Mouse (Mus musculus) layer of hippocampus, adult 2 months (tissue): ENCODE results near the gene Men1. TPM values are rescaled to one million over a fixed set of nuclear protein-coding genes. Genes with fewer than 3 reads are reported as not detected.
"Not testable (repeated sequence)": the region's sequence is repeated elsewhere in the genome, so short reads cannot be mapped to it uniquely, and the experiment has no call there.

Experiments used
- DNase-seq, 2 experiments: peaks; one replicate each; pipeline ENCODE4 v3.0.0; 2022; ENCODE audit warnings: low spot score in 2 of 2
- H3K27ac ChIP-seq: fragments of 200-600 bp; 2 replicates; pipeline ENCODE4 v1.8.1; 2022
- H3K4me3 ChIP-seq: fragments of 200-600 bp; 2 replicates; pipeline ENCODE4 v1.8.1; 2022; ENCODE audit warnings: mild to moderate bottlenecking
- CTCF ChIP-seq: fragments of 200-600 bp; conservative IDR thresholded peaks from 2 replicates; pipeline ENCODE4 v1.8.1; 2022; ENCODE audit warnings: antibody characterized with exemption, mild to moderate bottlenecking, moderate library complexity
- total RNA-seq, 2 experiments: library from RNA; stranded (reverse); gene quantifications; 2 replicates each; pipeline ENCODE4 v1.2.3; 2021

The Men1 gene
- total RNA-seq, 2 experiments from 2014 or later: 63.3 to 72.1 TPM

- no peak for DNase-seq
- Histone ChIP-seq H3K4me3 (no peak overlapping the region), H3K27ac (peak overlapping the region; percentile 36; the same call in 1 of the 2 replicates)
- TF ChIP-seq CTCF: no peak
Measured at GRCm38 (mm10) chr19:6307733-6308531, 26.8 kb upstream of the Men1 start.

DNA sequence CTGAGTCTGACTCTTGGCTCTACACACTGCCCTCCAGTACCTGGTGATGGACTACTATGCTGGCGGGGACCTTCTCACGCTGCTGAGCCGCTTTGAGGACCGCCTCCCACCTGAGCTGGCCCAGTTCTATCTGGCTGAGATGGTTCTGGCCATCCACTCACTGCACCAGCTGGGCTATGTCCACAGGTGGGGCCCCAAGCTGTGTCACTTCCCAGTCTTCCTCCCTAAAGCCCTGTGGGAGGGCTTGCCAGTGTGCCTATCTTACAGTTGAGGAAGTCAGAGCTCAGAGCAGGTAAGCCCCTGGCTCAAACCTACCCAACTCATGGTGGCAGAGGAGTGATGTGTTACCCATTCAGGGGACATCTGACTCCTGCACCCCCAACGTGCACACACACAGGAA is 24.6 kb upstream of the Men1 start:
- no peak for TF ChIP-seq CTCF
- no peak for DNase-seq
- H3K4me3 ChIP-seq: no peak overlapping the region
- no peak overlapping the region for H3K27ac ChIP-seq

- not testable (repeated sequence) for DNase-seq, H3K4me3 ChIP-seq
Measured at GRCm38 (mm10) chr19:6311783-6312182, 23.0 kb upstream of the Men1 start.

GRCm38 (mm10) chr19:6313796-6314195 is 21.0 kb upstream of the Men1 start:
- no peak overlapping the region for H3K27ac ChIP-seq
- no peak for TF ChIP-seq CTCF
- no peak overlapping the region for H3K4me3 ChIP-seq
- no peak for DNase-seq

More at GRCm38 (mm10) chr19:6311783-6312182, 23.0 kb upstream of the Men1 start:
- not testable (repeated sequence) for H3K27ac ChIP-seq

DNA sequence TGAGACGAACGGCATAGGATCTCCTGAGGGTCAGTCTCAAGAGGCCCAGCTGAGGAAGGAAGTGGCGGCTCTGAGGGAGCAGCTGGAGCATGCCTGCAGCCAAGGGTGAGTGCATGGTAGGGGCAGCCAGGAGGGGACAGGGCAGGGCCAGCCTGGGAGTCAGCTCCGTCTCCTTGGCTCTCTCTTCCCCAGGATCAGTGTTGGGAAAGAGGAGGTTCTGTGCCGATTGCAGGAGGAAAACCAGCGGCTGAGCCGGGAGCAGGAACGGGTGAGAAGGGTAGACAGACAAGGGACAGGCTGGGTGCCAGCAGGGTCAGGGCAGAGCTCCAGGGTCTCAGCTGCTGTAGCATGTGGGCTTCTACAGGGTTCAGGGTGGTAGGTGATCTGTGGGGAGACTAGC is 20.3 kb upstream of the Men1 start:
- DNase-seq: no peak
- H3K27ac ChIP-seq: no peak overlapping the region
- no peak for TF ChIP-seq CTCF
- H3K4me3 ChIP-seq: no peak overlapping the region

- TF ChIP-seq CTCF: no peak
- DNase-seq: no peak
- H3K4me3 ChIP-seq: no peak overlapping the region
- H3K27ac ChIP-seq: no peak overlapping the region
Measured at GRCm38 (mm10) chr19:6315573-6315972, 19.2 kb upstream of the Men1 start.

- DNase-seq: no peak
Measured at GRCm38 (mm10) chr19:6318145-6318544, 16.6 kb upstream of the Men1 start.

GRCm38 (mm10) chr19:6321358-6321757 is 13.4 kb upstream of the Men1 start:
- H3K4me3 ChIP-seq: no peak overlapping the region
- TF ChIP-seq CTCF: no peak
- H3K27ac ChIP-seq: no peak overlapping the region
- no peak for DNase-seq

More at GRCm38 (mm10) chr19:6318145-6318544, 16.6 kb upstream of the Men1 start:
- no peak overlapping the region for H3K4me3 ChIP-seq
- TF ChIP-seq CTCF: no peak
- no peak overlapping the region for H3K27ac ChIP-seq

DNA sequence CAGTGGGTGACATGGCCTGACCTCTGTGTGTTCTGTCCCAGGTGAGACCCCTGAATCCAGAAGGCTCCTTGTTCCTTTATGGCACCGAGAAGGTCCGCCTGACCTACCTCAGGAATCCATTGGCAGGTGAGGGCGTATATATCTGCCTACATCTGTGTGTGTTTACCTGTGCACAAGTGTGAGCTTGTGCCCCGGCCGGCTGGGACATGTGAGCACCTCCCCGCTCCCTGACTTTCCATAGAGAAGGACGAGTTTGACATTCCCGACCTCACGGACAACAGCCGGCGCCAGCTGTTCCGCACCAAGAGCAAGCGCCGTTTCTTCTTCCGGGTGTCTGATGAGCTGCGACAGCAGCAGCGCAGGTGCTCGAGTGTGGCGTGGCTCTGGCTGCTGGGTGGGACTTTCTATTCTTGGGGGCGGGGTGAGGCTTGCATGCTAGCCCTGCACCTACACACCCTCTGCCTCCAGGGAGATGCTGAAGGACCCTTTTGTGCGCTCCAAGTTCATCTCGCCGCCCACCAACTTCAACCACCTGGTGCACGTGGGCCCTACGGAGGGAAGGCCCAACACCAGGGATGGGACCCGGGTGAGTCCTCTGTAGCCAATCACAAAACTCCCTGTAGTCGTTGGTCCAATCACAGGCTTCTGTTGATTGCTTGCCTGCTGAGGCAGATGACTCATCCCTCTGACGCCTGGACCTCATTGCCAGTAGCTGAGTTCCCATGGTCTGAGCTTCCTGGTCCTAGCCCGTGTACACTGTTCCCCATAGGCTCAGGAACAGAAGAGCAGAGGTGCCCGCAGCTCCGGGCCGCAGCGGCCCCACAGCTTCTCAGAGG is 12.8 kb upstream of the Men1 start:
- no peak for TF ChIP-seq CTCF
- no peak overlapping the region for H3K27ac ChIP-seq
- DNase-seq: no peak
- no peak overlapping the region for H3K4me3 ChIP-seq

DNA sequence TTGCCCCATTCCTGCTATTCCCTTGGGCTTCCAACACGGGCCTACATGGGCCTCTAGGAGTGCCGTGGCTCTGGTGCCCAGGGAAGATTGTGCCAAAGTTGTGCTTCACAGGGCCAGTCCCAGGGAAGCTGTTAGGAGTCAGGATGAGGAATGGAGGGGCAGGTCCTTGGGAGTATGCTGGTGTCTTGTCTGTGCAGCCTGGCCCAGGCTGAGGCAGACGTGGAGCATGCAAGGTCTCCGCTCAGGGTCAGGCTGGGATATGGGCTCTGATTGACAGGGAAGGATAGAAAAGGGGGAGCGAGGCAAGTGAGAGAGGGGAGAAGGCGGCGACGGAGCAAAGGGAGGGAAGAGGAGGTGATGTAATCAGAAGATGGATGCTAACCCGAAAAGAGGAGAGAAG is 10.0 kb upstream of the Men1 start:
- H3K27ac ChIP-seq: no peak overlapping the region
- no peak for TF ChIP-seq CTCF
- H3K4me3 ChIP-seq: no peak overlapping the region
- no peak for DNase-seq

DNA sequence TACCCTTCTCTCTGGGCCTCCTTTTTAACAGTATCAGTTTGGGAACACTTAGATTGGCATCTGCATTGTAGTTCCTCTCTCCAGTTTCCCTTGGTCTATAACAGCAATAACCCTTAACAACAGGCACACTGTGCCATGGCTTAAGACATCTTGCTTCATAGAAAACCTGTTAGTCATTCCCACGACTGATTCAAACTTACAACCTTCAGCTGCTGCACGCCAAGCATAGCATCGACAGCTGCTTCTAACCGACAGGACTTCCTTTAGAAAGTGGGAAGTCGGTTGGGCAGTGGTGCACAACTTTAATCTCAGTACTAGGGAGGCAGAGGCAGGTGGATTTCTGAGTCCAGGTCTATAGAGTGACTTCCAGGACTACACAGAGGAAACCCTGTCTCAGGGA is 3.6 kb upstream of the Men1 start:
- TF ChIP-seq CTCF: no peak
- Histone ChIP-seq H3K27ac (no peak overlapping the region), H3K4me3 (no peak overlapping the region)
- DNase-seq: no peak

DNA sequence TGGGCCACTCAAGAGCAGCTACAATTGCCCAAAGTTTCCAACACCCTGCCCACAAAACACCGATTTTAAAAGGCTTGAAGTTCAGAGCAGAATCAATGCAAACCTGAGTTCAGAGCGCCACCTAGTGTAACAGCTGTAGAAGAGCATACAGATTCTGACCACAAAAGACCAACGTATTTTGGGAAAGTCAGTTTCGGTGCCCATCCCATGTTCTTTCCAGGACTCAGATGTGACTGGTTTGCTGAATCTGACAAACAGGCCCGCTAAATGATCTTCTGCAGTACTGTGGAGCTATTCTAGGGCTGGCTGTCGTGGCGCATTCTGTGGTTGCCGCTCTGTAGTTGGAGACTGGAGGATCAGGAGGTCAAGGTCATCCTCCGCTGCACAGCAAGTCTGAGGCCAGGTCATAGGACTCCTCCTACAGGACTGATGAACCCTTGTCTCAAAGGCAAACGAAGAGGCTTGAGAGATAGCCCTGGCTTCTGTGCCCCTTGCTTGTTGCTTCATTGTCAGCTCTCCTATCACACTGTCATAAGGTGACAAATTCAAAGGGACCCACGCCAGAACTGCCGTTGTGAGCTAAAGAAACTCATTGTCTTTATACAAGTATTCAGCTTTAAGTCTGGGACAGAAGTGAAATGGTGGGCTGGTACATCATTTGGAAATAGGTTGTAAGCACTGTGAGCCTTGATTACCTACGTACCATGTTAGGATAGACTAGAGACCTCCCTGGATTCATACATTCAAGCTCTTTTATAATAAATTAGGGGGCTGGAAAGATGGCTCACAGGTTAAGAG is 2.9 kb upstream of the Men1 start:
- peak overlapping the region; percentile 54 for H3K27ac ChIP-seq
- peak; percentile 52 to 77 for DNase-seq
- TF ChIP-seq CTCF: peak; percentile 98
- peak overlapping the region; percentile 12; the same call in 1 of the 2 replicates for H3K4me3 ChIP-seq
